Mouse (Mus musculus) midbrain, embryonic 16.5 days (tissue): ENCODE results near the gene Ddhd1. TPM values are rescaled to one million over a fixed set of nuclear protein-coding genes. Genes with fewer than 3 reads are reported as not detected.

Experiments used
- ATAC-seq: fragments of 200-750 bp; cut with Nextera tagmentation; 2 replicates; pipeline ENCODE4 v1.8.0; 2017; ENCODE audit warnings: moderate TSS enrichment
- H3K27ac ChIP-seq: fragments of 300-500 bp; sonication (generic); 2 replicates; pipeline ENCODE4 v1.5.1; 2014; ENCODE audit warnings: mild to moderate bottlenecking, low read length, mixed read lengths
- H3K27me3 ChIP-seq: fragments of 300-500 bp; sonication (generic); 2 replicates; pipeline ENCODE4 v1.6.1; 2014; ENCODE audit warnings: low read depth, low read length, mixed read lengths; ENCODE audit not compliant: control insufficient read depth, insufficient read depth
- H3K36me3 ChIP-seq: fragments of 300-500 bp; sonication (generic); 2 replicates; pipeline ENCODE4 v1.6.1; 2014; ENCODE audit warnings: mild to moderate bottlenecking, low read length, moderate library complexity, mixed read lengths; ENCODE audit not compliant: control insufficient read depth, insufficient read depth
- H3K4me1 ChIP-seq: fragments of 300-500 bp; sonication (generic); 2 replicates; pipeline ENCODE4 v1.6.1; 2014; ENCODE audit warnings: mild to moderate bottlenecking, low read length, mixed read lengths; ENCODE audit not compliant: control insufficient read depth, insufficient read depth
- H3K4me2 ChIP-seq: fragments of 300-500 bp; sonication (generic); 2 replicates; pipeline ENCODE4 v1.6.1; 2014; ENCODE audit warnings: mild to moderate bottlenecking, low read length, mixed read lengths
- H3K4me3 ChIP-seq: fragments of 300-500 bp; sonication (generic); 2 replicates; pipeline ENCODE4 v1.5.1; 2014; ENCODE audit warnings: low read depth, mild to moderate bottlenecking, low read length, moderate library complexity, mixed read lengths
- H3K9ac ChIP-seq: fragments of 300-500 bp; sonication (generic); 2 replicates; pipeline ENCODE4 v1.6.1; 2014; ENCODE audit warnings: low read depth, low read length, mixed read lengths
- H3K9me3 ChIP-seq: fragments of 300-500 bp; sonication (generic); replicated peaks from 2 replicates; pipeline ENCODE4 v1.6.1; 2014; ENCODE audit warnings: mild to moderate bottlenecking, low read length, mixed read lengths; ENCODE audit not compliant: control insufficient read depth, poor library complexity, severe bottlenecking
- WGBS: fragments of 180-500 bp; shearing (Covaris S2); extraction: QIAGEN DNeasy Blood & Tissue Kit; methylation state at CpG from one replicate; pipeline ENCODE4 v1.1.7; 2014; 5-methylcytosine and 5-hydroxymethylcytosine counted together
- polyA plus RNA-seq: library from polyadenylated mRNA; unstranded; fragments of >200 nt; fragmentation: Nextera tagmentation; extraction: Ambion mirVana; gene quantifications from 2 replicates; pipeline ENCODE4 v1.2.1, GENCODE M21; 2015

The Ddhd1 gene
- polyA plus RNA-seq, 1 experiment from 2014 or later = 18.5 TPM

DNA sequence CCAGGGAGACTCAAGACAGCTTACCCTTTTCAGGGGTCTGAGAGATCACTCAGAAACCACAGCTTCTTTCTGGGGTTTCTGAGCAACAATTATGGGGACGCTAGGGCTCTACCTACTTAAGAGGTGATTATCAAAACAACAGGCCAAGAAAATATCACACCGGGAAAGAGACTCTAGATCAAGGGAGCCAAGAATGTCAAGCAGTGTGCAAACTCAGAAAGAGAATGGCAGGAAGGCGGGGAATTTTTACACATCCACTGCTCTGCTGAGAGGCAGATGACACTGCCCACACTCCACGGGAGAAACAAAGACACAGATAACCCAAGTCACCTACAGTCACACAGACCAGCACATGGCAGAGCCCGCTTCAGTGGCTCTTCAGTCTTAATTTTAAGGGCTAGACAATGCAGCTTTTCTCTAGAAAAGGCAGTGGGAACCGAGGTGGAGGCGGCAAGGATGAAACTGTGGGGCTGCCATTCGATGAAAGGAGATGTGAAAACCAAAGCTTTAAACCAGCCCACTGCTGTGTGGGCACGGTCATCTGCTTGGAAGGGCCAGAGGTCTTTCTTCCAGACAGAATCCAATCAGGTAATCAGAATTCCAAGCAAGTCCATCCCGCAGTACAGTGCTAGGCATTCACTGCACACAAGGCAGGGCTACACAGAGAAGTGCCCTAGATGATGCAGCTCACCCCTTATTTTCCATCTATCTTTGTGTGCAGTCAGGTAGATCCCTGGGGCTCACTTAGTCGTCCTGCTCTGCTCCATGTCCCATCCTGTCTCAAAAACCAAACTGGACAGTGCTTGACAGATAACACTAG is 8.7 kb downstream of the Ddhd1 start:
- Histone ChIP-seq H3K4me2 (no peak overlapping the region), H3K27me3 (no peaks in the 10 kb centered on the region), H3K9ac (no peak overlapping the region; the same call in 1 of the 2 replicates), H3K27ac (peak overlapping the region; percentile 65), H3K4me3 (no peak overlapping the region), H3K36me3 (no peaks in the 10 kb centered on the region), H3K4me1 (peaks cover 36% of the 10 kb centered on the region), H3K9me3 (no peaks in the 10 kb centered on the region)
- peak; percentile 61 for ATAC-seq
- WGBS = 33% methylated on average over 11 of the region's 11 CpGs

DNA sequence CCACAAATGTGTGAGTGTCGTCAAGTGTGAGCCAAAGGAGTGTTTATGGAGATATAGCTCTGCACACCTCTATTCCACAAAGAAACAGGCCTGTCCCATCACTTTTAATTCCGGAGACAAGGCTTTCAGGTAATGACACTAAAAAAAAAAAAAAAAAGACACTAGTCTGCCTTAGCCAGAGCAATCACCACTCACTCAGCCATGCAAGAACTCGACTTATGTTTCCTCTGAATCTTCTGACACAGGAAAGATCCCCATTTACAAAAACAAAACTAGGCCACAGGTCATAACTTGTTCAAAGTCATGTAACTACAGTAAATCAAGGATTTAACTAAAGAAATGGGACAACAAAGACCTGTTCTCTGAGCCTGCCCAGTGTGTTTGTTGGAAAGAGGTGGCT is 9.8 kb downstream of the Ddhd1 start:
- 85% methylated on average over 3 of the region's 3 CpGs for WGBS
- Histone ChIP-seq H3K27me3 (no peaks in the 10 kb centered on the region), H3K27ac (no peak overlapping the region), H3K36me3 (no peaks in the 10 kb centered on the region), H3K4me2 (no peak overlapping the region), H3K9me3 (no peaks in the 10 kb centered on the region), H3K9ac (no peak overlapping the region), H3K4me1 (peaks cover 36% of the 10 kb centered on the region), H3K4me3 (no peak overlapping the region)
- no peak for ATAC-seq

DNA sequence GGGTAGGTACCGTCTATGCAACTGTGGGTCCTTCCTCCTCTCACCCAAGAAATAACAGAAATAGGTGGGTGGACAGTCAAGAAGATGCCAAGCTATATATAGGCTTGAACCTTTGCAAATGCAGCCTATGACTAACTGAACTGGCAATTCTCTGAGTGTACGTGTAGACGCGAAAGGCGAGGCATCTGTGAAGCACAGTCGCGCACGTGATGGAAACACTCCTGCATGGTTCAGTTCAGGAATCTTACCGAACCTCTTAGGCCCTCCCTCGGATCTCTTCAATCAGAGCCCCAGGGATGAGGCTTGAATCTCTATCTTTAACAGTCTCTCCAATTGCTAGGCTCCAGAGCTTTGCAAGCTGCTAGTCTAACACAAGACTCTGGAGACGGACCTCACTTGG is 10.3 kb downstream of the Ddhd1 start:
- ATAC-seq = no peak
- H3K36me3 ChIP-seq = no peaks in the 10 kb centered on the region
- H3K9me3 ChIP-seq = no peaks in the 10 kb centered on the region
- H3K9ac ChIP-seq = no peak overlapping the region
- WGBS = 94% methylated on average over 11 of the region's 11 CpGs
- peaks cover 35% of the 10 kb centered on the region for H3K4me1 ChIP-seq
- no peak overlapping the region for H3K4me2 ChIP-seq
- no peak overlapping the region for H3K4me3 ChIP-seq
- H3K27me3 ChIP-seq = no peaks in the 10 kb centered on the region
- H3K27ac ChIP-seq = no peak overlapping the region

DNA sequence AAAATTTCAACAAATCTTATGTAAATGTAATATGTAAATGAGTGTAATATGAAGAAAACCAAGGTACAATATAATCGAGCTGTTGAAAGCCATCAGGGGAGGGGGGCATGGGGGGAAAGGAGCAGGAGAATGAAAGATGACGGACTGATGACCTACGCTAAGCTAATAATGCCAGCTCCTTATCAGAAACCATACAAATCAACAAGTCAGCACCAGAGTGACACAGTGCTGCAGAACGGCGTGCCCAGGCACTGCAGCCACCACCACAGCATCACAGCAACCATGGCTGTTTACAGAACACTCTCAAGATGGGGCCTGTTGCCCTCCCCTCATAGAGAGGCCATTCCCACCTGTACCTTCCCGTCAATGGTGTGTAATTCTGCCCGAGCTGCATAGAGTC is 10.8 kb downstream of the Ddhd1 start:
- H3K9ac ChIP-seq = no peak overlapping the region
- no peak overlapping the region for H3K4me3 ChIP-seq
- no peak overlapping the region for H3K27ac ChIP-seq
- no peak overlapping the region for H3K4me2 ChIP-seq
- 84% methylated on average over 7 of the region's 7 CpGs for WGBS
- peaks cover 32% of the 10 kb centered on the region for H3K4me1 ChIP-seq
- H3K9me3 ChIP-seq = no peaks in the 10 kb centered on the region
- ATAC-seq = no peak
- no peaks in the 10 kb centered on the region for H3K27me3 ChIP-seq
- H3K36me3 ChIP-seq = no peaks in the 10 kb centered on the region

DNA sequence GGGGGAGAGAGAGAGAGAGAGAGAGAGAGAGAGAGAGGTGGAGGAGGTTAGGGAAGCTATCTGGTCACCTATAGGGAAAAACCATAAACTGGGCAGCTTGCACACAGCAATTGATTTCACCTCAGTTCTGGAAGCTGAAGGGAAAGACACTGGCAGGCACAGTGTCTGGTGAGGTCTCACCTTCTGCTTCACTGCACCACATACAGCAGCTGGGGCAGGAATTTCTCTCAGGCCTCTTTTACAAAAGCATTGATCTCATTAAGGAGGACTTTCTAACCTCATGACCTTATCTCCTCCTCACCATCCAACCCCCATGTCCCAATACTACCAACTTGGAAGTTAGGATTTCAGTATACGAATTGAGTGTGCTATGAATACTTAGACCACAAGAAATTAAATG is 13.2 kb downstream of the Ddhd1 start:
- H3K9ac ChIP-seq = no peak overlapping the region
- no peak for ATAC-seq
- H3K4me3 ChIP-seq = no peak overlapping the region
- H3K27me3 ChIP-seq = no peaks in the 10 kb centered on the region
- WGBS = 46% methylated on average over 1 of the region's 1 CpGs
- H3K4me1 ChIP-seq = peaks cover 35% of the 10 kb centered on the region
- H3K9me3 ChIP-seq = no peaks in the 10 kb centered on the region
- peak overlapping the region; percentile 62 for H3K27ac ChIP-seq
- no peak overlapping the region for H3K4me2 ChIP-seq
- no peaks in the 10 kb centered on the region for H3K36me3 ChIP-seq

DNA sequence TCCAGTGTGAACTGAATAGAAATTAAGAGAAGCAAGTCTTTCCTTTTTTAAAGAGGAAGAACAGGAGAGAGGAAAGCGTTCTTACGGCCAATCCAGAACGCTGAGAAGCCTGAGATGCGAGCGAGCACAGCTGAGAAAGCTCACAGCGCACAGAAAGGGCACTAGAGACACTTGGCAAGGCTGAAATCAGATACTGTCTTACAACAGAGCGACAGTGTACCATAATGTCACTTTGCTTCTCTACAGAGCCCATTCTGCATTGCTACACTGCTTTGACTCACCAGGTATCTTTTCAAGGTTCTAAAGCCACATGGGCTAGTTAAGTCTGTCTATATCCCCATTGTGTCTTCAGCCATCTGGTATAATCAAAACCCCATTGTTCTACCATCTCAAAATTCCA is 13.7 kb downstream of the Ddhd1 start:
- no peaks in the 10 kb centered on the region for H3K27me3 ChIP-seq
- no peak overlapping the region for H3K4me3 ChIP-seq
- H3K4me2 ChIP-seq = peak overlapping the region; percentile 33
- no peaks in the 10 kb centered on the region for H3K9me3 ChIP-seq
- no peak overlapping the region for H3K9ac ChIP-seq
- ATAC-seq = no peak
- H3K27ac ChIP-seq = peak overlapping the region; percentile 62
- 23% methylated on average over 7 of the region's 7 CpGs for WGBS
- peaks cover 29% of the 10 kb centered on the region for H3K4me1 ChIP-seq
- no peaks in the 10 kb centered on the region for H3K36me3 ChIP-seq

DNA sequence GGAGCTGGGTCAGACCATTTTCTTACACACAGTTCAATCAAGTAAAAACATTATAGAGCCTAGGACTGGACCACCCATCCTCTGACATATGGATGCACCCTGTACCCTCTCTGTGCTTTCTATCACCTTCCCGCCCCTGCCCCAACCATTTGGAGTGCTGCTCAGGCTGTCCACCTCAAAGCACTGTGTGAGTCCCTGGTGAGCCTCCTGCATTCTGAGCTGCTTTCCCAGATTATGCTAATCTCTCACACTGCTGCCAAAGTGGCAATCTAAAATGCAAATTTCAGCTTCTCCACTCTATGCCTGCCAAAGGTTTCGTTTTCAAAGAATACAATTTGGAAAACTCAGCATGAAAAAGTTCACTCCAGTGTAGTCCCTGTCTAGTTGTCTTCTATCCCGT is 14.5 kb downstream of the Ddhd1 start:
- H3K4me3 ChIP-seq = no peak overlapping the region

DNA sequence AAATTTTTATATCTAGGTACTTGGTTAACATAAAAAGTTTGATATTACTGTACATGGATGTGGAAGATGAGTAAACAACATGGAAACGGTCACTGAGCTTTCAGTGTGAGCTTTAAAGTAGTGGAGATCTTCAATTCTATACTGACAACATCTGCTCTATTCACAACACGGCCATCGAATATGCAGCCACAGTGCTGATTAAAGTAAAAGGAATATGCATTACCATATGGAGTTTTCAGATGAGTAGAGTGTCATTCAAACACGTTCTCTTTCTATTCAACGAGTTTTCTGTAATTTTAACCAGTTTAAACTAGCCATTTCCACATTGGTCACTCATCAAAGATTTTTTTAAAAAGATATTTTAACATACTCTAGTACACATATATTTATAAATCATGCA is 15.1 kb downstream of the Ddhd1 start:
- Histone ChIP-seq H3K4me1 (peaks cover 23% of the 10 kb centered on the region), H3K9me3 (no peaks in the 10 kb centered on the region), H3K4me2 (no peak overlapping the region), H3K27me3 (no peaks in the 10 kb centered on the region), H3K9ac (no peak overlapping the region), H3K27ac (no peak overlapping the region), H3K4me3 (no peak overlapping the region), H3K36me3 (no peaks in the 10 kb centered on the region)
- ATAC-seq = no peak
- 41% methylated on average over 5 of the region's 5 CpGs for WGBS

More for the DNA sequence above, 14.5 kb downstream of the Ddhd1 start:
- 13% methylated on average over 3 of the region's 3 CpGs for WGBS
- H3K36me3 ChIP-seq = no peaks in the 10 kb centered on the region
- peak overlapping the region; percentile 62 for H3K27ac ChIP-seq
- H3K9ac ChIP-seq = no peak overlapping the region
- no peaks in the 10 kb centered on the region for H3K9me3 ChIP-seq
- H3K4me1 ChIP-seq = peaks cover 24% of the 10 kb centered on the region
- H3K27me3 ChIP-seq = no peaks in the 10 kb centered on the region
- ATAC-seq = peak; percentile 73
- peak overlapping the region; percentile 33 for H3K4me2 ChIP-seq

DNA sequence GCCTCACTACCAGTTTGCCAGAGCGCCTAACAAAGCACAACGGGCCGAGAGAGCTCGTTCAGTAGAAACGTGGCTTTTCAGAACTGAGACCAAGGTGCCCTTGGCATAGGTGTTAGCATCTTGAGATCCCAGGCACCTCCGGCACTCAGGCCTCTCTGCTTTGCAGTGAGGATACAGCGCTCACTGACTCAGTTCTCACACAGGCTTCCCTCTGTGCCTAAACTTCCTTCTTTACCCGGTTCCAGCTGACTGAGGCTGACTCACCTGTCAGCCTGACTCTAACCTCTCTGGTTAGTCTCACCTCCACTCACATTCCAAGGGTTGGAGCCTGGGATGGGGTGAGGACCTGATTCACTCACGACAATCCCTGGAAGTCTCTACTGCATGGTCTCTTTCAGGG is 15.7 kb downstream of the Ddhd1 start:
- H3K4me2 ChIP-seq = no peak overlapping the region
- H3K27ac ChIP-seq = peak overlapping the region; percentile 35
- peaks cover 23% of the 10 kb centered on the region for H3K4me1 ChIP-seq
- no peak overlapping the region for H3K9ac ChIP-seq
- no peak overlapping the region for H3K4me3 ChIP-seq
- 67% methylated on average over 9 of the region's 9 CpGs for WGBS
- no peaks in the 10 kb centered on the region for H3K9me3 ChIP-seq
- no peak for ATAC-seq
- no peaks in the 10 kb centered on the region for H3K36me3 ChIP-seq
- H3K27me3 ChIP-seq = no peaks in the 10 kb centered on the region
